Comparison of ENCODE assay signal across 10 mouse cellular contexts in genomic region chr17:29303087-29303486, GRCm38 (mm10). TPM values are rescaled to one million over a fixed set of nuclear protein-coding genes. Genes with fewer than 3 reads are reported as not detected.
DNase-seq lines count a peak whose midpoint lies in the region; ATAC-seq lines count a peak whose summit lies in the region.
"Had no signal": no experiment of that assay in that cellular context is flagged by ENCODE, and none has a peak within 500 bp of the region (broad histone marks: within the 10 kb centered on the region; RNA-seq: fewer than 3 reads in every experiment).

No protein-coding gene starts in this region.

- no peak overlapping the region for H3K4me3 ChIP-seq in hindbrain, embryonic 13.5 days
- no peak overlapping the region for H3K4me3 ChIP-seq in hindbrain, embryonic 11.5 days (ENCODE audit: low read depth, low read length)
- H3K4me3 ChIP-seq in limb, embryonic 13.5 days: no peak overlapping the region

- H3K4me1 ChIP-seq in hindbrain, embryonic 13.5 days (replicated peaks): peaks cover 13% of the 10 kb centered on the region
- H3K4me1 ChIP-seq in hindbrain, embryonic 11.5 days (replicated peaks; ENCODE audit: control insufficient read depth, insufficient read depth, low read length): 0 out of 2 replicates have a peak, but pooled peaks cover 4% of the 10 kb centered on the region
- H3K4me1 ChIP-seq in limb, embryonic 13.5 days: peaks cover 45% of the 10 kb centered on the region

- 44% methylated on average over 3 of the region's 3 CpGs for WGBS in hindbrain, embryonic 13.5 days
- WGBS in hindbrain, embryonic 11.5 days: 52% methylated on average over 3 of the region's 3 CpGs
- WGBS in limb, embryonic 13.5 days: 42% methylated on average over 3 of the region's 3 CpGs

- no peak overlapping the region for H3K4me2 ChIP-seq in hindbrain, embryonic 13.5 days
- H3K4me2 ChIP-seq in hindbrain, embryonic 11.5 days (replicated peaks; ENCODE audit: low read depth, low read length): no peak overlapping the region
- no peak overlapping the region for H3K4me2 ChIP-seq in limb, embryonic 13.5 days (replicated peaks)

- H3K36me3 ChIP-seq in hindbrain, embryonic 13.5 days: peaks cover 45% of the 10 kb centered on the region
- peaks cover 6% of the 10 kb centered on the region; the same call in 1 of the 2 replicates for H3K36me3 ChIP-seq in hindbrain, embryonic 11.5 days (ENCODE audit: control insufficient read depth, insufficient read depth, low read length)
- peaks cover 43% of the 10 kb centered on the region for H3K36me3 ChIP-seq in limb, embryonic 13.5 days

- 0 out of 2 replicates have a peak overlapping the region, but pooled peaks have one; percentile 20 for H3K9ac ChIP-seq in hindbrain, embryonic 13.5 days
- H3K9ac ChIP-seq in hindbrain, embryonic 11.5 days (ENCODE audit: low read depth, low read length): no peak overlapping the region
- no peak overlapping the region; the same call in 1 of the 2 replicates for H3K9ac ChIP-seq in limb, embryonic 13.5 days

- H3K9me3 ChIP-seq in hindbrain, embryonic 13.5 days: no peaks in the 10 kb centered on the region
- H3K9me3 ChIP-seq in hindbrain, embryonic 11.5 days (ENCODE audit: control insufficient read depth, low read length): no peaks in the 10 kb centered on the region
- H3K9me3 ChIP-seq in limb, embryonic 13.5 days: no peaks in the 10 kb centered on the region

- 0 out of 2 replicates have a peak overlapping the region, but pooled peaks have one; percentile 1 for H3K27ac ChIP-seq in hindbrain, embryonic 13.5 days
- no peak overlapping the region for H3K27ac ChIP-seq in hindbrain, embryonic 11.5 days (ENCODE audit: low read depth, low read length)
- peak overlapping the region; percentile 63 for H3K27ac ChIP-seq in limb, embryonic 13.5 days

- no peak for ATAC-seq in hindbrain, embryonic 13.5 days (ENCODE audit: low FRiP score)
- ATAC-seq in hindbrain, embryonic 11.5 days (ENCODE audit: low FRiP score): no peak
- ATAC-seq in limb, embryonic 13.5 days (ENCODE audit: low FRiP score, low read depth): no peak; the same call in 1 of the 2 replicates
- ATAC-seq: Patski had no signal

- H3K27me3 ChIP-seq in hindbrain, embryonic 13.5 days: no peaks in the 10 kb centered on the region
- no peaks in the 10 kb centered on the region for H3K27me3 ChIP-seq in hindbrain, embryonic 11.5 days (ENCODE audit: control insufficient read depth, insufficient read depth, low read length)
- H3K27me3 ChIP-seq in limb, embryonic 13.5 days: no peaks in the 10 kb centered on the region
- H3K27me3 ChIP-seq: Patski had no signal

- DNase-seq in hindbrain, embryonic 11.5 days (ENCODE audit: low spot score): no peak
- DNase-seq in B cell, adult 2 months: peak; percentile 57 to 62
- peak; percentile 70 for DNase-seq in ZHBTc4 (ENCODE audit: low read depth, low spot score)
- no peak for DNase-seq in frontal cortex, adult 2 months (ENCODE audit: extremely low spot score in 1 of 2, low spot score in 1 of 2)
- no peak for DNase-seq in cerebellum, adult 18-20 months
- DNase-seq in right cerebral cortex, postnatal 36 days (ENCODE audit: low spot score in 2 of 2): no peak
- DNase-seq: cerebellum, postnatal 36 days had no signal

RNA-seq across cellular contexts. Expression of gene Pi16, which starts 14.4 kb away (rescaled TPM):
- polyA plus RNA-seq in hindbrain, embryonic 13.5 days (2015; fragmentation: Nextera tagmentation; extraction: Ambion mirVana): 1.3 and 2.0 TPM in 2 replicates
- 0.32 and 0.67 TPM in 2 replicates for polyA plus RNA-seq in hindbrain, embryonic 11.5 days (2014; fragmentation: Nextera tagmentation; extraction: Ambion mirVana)
- polyA plus RNA-seq in limb, embryonic 13.5 days (2015; fragmentation: Nextera tagmentation; extraction: Ambion mirVana): 0.45 and 0.46 TPM in 2 replicates
- polyA plus RNA-seq in frontal cortex, adult 2 months (2012; rRNA removed): 0.97 and 1.1 TPM in 2 replicates
- polyA plus RNA-seq: Patski had no signal

RNA-seq across cellular contexts. Expression of gene BC004004, which starts 34.5 kb away (rescaled TPM):
- 108 and 111 TPM in 2 replicates for polyA plus RNA-seq in hindbrain, embryonic 13.5 days (2015; fragmentation: Nextera tagmentation; extraction: Ambion mirVana)
- polyA plus RNA-seq in hindbrain, embryonic 11.5 days (2014; fragmentation: Nextera tagmentation; extraction: Ambion mirVana): 75.5 and 79.4 TPM in 2 replicates
- polyA plus RNA-seq in limb, embryonic 13.5 days (2015; fragmentation: Nextera tagmentation; extraction: Ambion mirVana): 65.1 and 69.7 TPM in 2 replicates
- 79.2 and 84.2 TPM in 2 replicates for polyA plus RNA-seq in frontal cortex, adult 2 months (2012; rRNA removed)

RNA-seq across cellular contexts. Expression of gene Ppil1, which starts 39.1 kb away (rescaled TPM):
- 106 and 114 TPM in 2 replicates for polyA plus RNA-seq in hindbrain, embryonic 13.5 days (2015; fragmentation: Nextera tagmentation; extraction: Ambion mirVana)
- polyA plus RNA-seq in hindbrain, embryonic 11.5 days (2014; fragmentation: Nextera tagmentation; extraction: Ambion mirVana): 128 and 142 TPM in 2 replicates
- 155 and 162 TPM in 2 replicates for polyA plus RNA-seq in limb, embryonic 13.5 days (2015; fragmentation: Nextera tagmentation; extraction: Ambion mirVana)
- polyA plus RNA-seq in frontal cortex, adult 2 months (2012; rRNA removed): 21.7 and 23.7 TPM in 2 replicates

RNA-seq across cellular contexts. Expression of gene Mtch1, which starts 44.6 kb away (rescaled TPM):
- polyA plus RNA-seq in hindbrain, embryonic 13.5 days (2015; fragmentation: Nextera tagmentation; extraction: Ambion mirVana): 423 TPM in 2 replicates
- polyA plus RNA-seq in hindbrain, embryonic 11.5 days (2014; fragmentation: Nextera tagmentation; extraction: Ambion mirVana): 356 and 425 TPM in 2 replicates
- polyA plus RNA-seq in limb, embryonic 13.5 days (2015; fragmentation: Nextera tagmentation; extraction: Ambion mirVana): 328 and 333 TPM in 2 replicates
- 548 and 552 TPM in 2 replicates for polyA plus RNA-seq in frontal cortex, adult 2 months (2012; rRNA removed)

RNA-seq across cellular contexts. Expression of gene Fgd2, which starts 57.6 kb away (rescaled TPM):
- polyA plus RNA-seq in hindbrain, embryonic 13.5 days (2015; fragmentation: Nextera tagmentation; extraction: Ambion mirVana): 3.8 and 5.3 TPM in 2 replicates
- 2.7 and 4.2 TPM in 2 replicates for polyA plus RNA-seq in hindbrain, embryonic 11.5 days (2014; fragmentation: Nextera tagmentation; extraction: Ambion mirVana)
- polyA plus RNA-seq in limb, embryonic 13.5 days (2015; fragmentation: Nextera tagmentation; extraction: Ambion mirVana): 4.3 and 6.7 TPM in 2 replicates
- 11.0 and 14.7 TPM in 2 replicates for polyA plus RNA-seq in frontal cortex, adult 2 months (2012; rRNA removed)

Comparison
In these comparisons a context has a peak if more than half of its experiments do, and no peak if none do; other contexts are left out.
1. DNase-seq: peak in B cell, adult 2 months (2 of 2) and ZHBTc4 (single experiment); none in hindbrain, embryonic 11.5 days (single experiment), frontal cortex, adult 2 months (0 of 2), cerebellum, adult 18-20 months (0 of 2) and right cerebral cortex, postnatal 36 days (0 of 2).